Mouse (Mus musculus): Measurements from ENCODE around the gene Myh14. TPM values are rescaled to one million over a fixed set of nuclear protein-coding genes. Genes with fewer than 3 reads are reported as not detected.
"Not testable (repeated sequence)": the region's sequence is repeated elsewhere in the genome, so short reads cannot be mapped to it uniquely, and the experiment has no call there.

Gene Myh14
- 0.02 TPM in 1 of 2 replicates, not detected in the other for polyA plus RNA-seq (2012; ENCODE audit: insufficient read depth, low replicate concordance)

DNA sequence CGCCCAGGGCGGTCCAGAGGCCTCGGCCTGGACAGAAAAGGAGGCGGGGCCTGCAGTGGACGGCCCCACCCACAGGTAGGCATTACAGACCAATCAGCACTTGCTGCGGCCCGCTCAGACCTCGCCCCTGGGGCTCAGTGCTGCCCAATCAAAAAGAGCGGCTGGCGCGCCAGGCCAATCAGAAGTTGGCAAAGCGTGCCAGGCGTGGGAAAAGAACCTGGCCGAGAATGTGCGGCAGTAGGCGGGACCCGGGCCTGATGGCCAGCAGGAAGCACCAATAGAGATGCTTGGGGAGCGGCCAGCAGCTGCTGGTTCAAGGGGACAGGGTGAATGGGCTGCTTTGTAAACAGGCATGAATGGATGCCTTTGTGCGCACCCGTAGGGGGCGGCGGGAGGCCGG, at the start of gene Myh14:
Myh14 (minus strand) TSS at position 41 of the 400 bp plus-strand sequence.
- Histone ChIP-seq H3K4me1 (peaks cover 9% of the 10 kb centered on the region), H3K36me3 (replicated peaks; ENCODE audit: low read length) (no peaks in the 10 kb centered on the region), H3K27me3 (replicated peaks) (peaks cover 63% of the 10 kb centered on the region), H3K9me3 (peaks cover 31% of the 10 kb centered on the region), H3K4me3 (replicated peaks) (peak within 1 kb of the TSS; percentile 50)
- TF ChIP-seq FLI1 (IDR thresholded peaks at IDR 0.05; ENCODE audit: low read length) = no peak
- TF ChIP-seq GATA1 (IDR thresholded peaks at IDR 0.05; ENCODE audit: borderline replicate concordance, low read length) = no peak

GRCm38 (mm10) chr7:44709881-44710280, 39.2 kb upstream of the Myh14 start:
- no peak overlapping the region for H3K4me3 ChIP-seq (replicated peaks)
- peaks cover 46% of the 10 kb centered on the region for H3K9me3 ChIP-seq
- H3K36me3 ChIP-seq (replicated peaks; ENCODE audit: low read length) = no peaks in the 10 kb centered on the region
- H3K4me1 ChIP-seq = no peaks in the 10 kb centered on the region
- H3K27me3 ChIP-seq (replicated peaks) = peaks cover 17% of the 10 kb centered on the region
- no peak for TF ChIP-seq FLI1 (IDR thresholded peaks at IDR 0.05; ENCODE audit: low read length)
- TF ChIP-seq GATA1 (IDR thresholded peaks at IDR 0.05; ENCODE audit: borderline replicate concordance, low read length) = no peak

- Histone ChIP-seq H3K4me1 (no peaks in the 10 kb centered on the region), H3K4me3 (replicated peaks) (no peak within 1 kb of the TSS), H3K9me3 (peaks cover 45% of the 10 kb centered on the region), H3K27me3 (replicated peaks) (peaks cover 14% of the 10 kb centered on the region), H3K36me3 (replicated peaks; ENCODE audit: low read length) (no peaks in the 10 kb centered on the region)
- TF ChIP-seq GATA1 (IDR thresholded peaks at IDR 0.05; ENCODE audit: borderline replicate concordance, low read length) (no peak), FLI1 (IDR thresholded peaks at IDR 0.05; ENCODE audit: low read length) (no peak)
Measured at GRCm38 (mm10) chr7:44708574-44708973, 37.9 kb upstream of the Myh14 start, which contains the start of gene Izumo2. Izumo2 (plus strand) TSS chr7:44708742.

DNA sequence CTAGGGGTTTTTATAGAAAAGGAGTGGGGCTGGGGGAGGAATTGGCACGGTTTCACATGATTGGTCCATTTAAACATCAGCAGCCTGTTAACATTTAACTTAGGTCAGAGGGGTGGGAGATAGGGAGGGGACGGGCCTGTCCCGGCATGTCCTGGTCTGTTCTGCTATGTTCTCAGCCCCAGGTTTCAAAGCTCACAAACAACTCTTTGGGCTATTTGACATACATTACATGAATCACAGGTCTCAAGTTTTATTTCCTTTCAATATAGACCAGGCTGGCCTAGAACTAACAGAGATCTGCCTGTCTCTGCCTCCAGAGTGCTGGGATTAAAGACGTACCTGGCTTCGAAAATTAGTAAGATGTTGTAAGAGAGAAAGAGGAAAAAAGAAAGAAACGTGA, 37.5 kb upstream of the Myh14 start:
- H3K36me3 ChIP-seq (replicated peaks; ENCODE audit: low read length); H3K4me1 ChIP-seq; H3K4me3 ChIP-seq (replicated peaks): not testable (repeated sequence)
- peaks cover 42% of the 10 kb centered on the region for H3K9me3 ChIP-seq
- H3K27me3 ChIP-seq (replicated peaks) = peaks cover 14% of the 10 kb centered on the region

GRCm38 (mm10) chr7:44707169-44707675, 36.6 kb upstream of the Myh14 start:
- Histone ChIP-seq H3K36me3 (replicated peaks; ENCODE audit: low read length) (no peaks in the 10 kb centered on the region), H3K27me3 (replicated peaks) (peaks cover 11% of the 10 kb centered on the region), H3K4me3 (replicated peaks) (no peak overlapping the region), H3K4me1 (no peaks in the 10 kb centered on the region), H3K9me3 (peaks cover 42% of the 10 kb centered on the region)
- TF ChIP-seq GATA1 (IDR thresholded peaks at IDR 0.05; ENCODE audit: borderline replicate concordance, low read length) (no peak), FLI1 (IDR thresholded peaks at IDR 0.05; ENCODE audit: low read length) (no peak)

DNA sequence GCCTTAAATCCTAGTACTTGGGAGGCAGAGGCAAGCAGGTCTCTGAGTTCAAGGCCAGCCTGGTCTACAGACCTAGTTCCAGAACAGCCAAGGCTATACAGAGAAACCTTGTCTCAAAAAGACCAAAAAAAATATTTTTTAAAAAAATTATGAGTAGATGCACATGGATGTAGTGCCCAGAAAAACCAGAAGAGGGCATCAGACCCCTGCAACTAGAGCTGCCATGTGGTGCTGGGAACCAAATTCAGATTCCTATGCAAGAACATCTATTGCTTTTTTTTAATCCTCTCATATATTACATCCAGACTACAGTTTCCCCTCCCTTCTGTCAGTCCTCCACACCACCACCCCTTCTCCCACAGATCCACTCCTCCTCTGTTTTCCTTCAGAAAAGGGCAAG, 35.7 kb upstream of the Myh14 start:
- TF ChIP-seq FLI1 (IDR thresholded peaks at IDR 0.05; ENCODE audit: low read length) = no peak
- TF ChIP-seq GATA1 (IDR thresholded peaks at IDR 0.05; ENCODE audit: borderline replicate concordance, low read length) = no peak
- H3K9me3 ChIP-seq = peaks cover 42% of the 10 kb centered on the region
- no peak overlapping the region for H3K4me3 ChIP-seq (replicated peaks)
- peaks cover 14% of the 10 kb centered on the region for H3K27me3 ChIP-seq (replicated peaks)
- H3K4me1 ChIP-seq = peaks cover 4% of the 10 kb centered on the region
- H3K36me3 ChIP-seq (replicated peaks; ENCODE audit: low read length) = no peaks in the 10 kb centered on the region

GRCm38 (mm10) chr7:44705086-44705485, 34.4 kb upstream of the Myh14 start:
- no peaks in the 10 kb centered on the region for H3K36me3 ChIP-seq (replicated peaks; ENCODE audit: low read length)
- TF ChIP-seq GATA1 (IDR thresholded peaks at IDR 0.05; ENCODE audit: borderline replicate concordance, low read length) = no peak
- no peak for TF ChIP-seq FLI1 (IDR thresholded peaks at IDR 0.05; ENCODE audit: low read length)
- H3K27me3 ChIP-seq (replicated peaks) = peaks cover 19% of the 10 kb centered on the region
- peaks cover 11% of the 10 kb centered on the region for H3K4me1 ChIP-seq
- peaks cover 33% of the 10 kb centered on the region for H3K9me3 ChIP-seq
- no peak overlapping the region for H3K4me3 ChIP-seq (replicated peaks)

DNA sequence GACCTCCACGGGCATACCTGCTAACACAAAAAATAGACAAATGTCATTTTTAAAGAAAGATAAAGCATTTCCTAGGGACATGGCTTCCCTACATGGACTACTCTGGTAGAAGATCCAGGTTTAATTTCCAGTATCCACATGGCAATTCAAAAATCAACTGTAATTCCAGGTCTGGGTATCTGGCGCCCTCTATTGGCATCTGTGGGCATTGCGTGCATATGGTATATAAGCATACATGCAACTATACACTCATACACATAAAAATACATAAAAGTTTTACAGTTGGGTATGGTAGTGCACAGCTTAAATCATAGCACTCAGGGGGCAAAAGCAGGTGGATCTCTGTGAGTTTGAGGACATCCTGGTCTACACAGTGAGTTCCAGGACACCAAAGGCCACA, 33.7 kb upstream of the Myh14 start:
- H3K9me3 ChIP-seq = peaks cover 31% of the 10 kb centered on the region
- TF ChIP-seq GATA1 (IDR thresholded peaks at IDR 0.05; ENCODE audit: borderline replicate concordance, low read length) (no peak), FLI1 (IDR thresholded peaks at IDR 0.05; ENCODE audit: low read length) (no peak)
- peaks cover 11% of the 10 kb centered on the region for H3K4me1 ChIP-seq
- H3K4me3 ChIP-seq (replicated peaks) = no peak overlapping the region
- no peaks in the 10 kb centered on the region for H3K36me3 ChIP-seq (replicated peaks; ENCODE audit: low read length)
- H3K27me3 ChIP-seq (replicated peaks) = peaks cover 22% of the 10 kb centered on the region

- no peak for TF ChIP-seq FLI1 (IDR thresholded peaks at IDR 0.05; ENCODE audit: low read length)
- no peak for TF ChIP-seq GATA1 (IDR thresholded peaks at IDR 0.05; ENCODE audit: borderline replicate concordance, low read length)
- Histone ChIP-seq H3K27me3 (replicated peaks) (peaks cover 27% of the 10 kb centered on the region), H3K4me1 (peaks cover 16% of the 10 kb centered on the region), H3K36me3 (replicated peaks; ENCODE audit: low read length) (no peaks in the 10 kb centered on the region), H3K4me3 (replicated peaks) (no peak overlapping the region), H3K9me3 (peaks cover 23% of the 10 kb centered on the region)
Measured at GRCm38 (mm10) chr7:44702985-44703384, 32.3 kb upstream of the Myh14 start.

- peaks cover 18% of the 10 kb centered on the region for H3K9me3 ChIP-seq
- H3K4me1 ChIP-seq = peaks cover 26% of the 10 kb centered on the region
- no peak for TF ChIP-seq GATA1 (IDR thresholded peaks at IDR 0.05; ENCODE audit: borderline replicate concordance, low read length)
- no peak for TF ChIP-seq FLI1 (IDR thresholded peaks at IDR 0.05; ENCODE audit: low read length)
- H3K27me3 ChIP-seq (replicated peaks) = peaks cover 38% of the 10 kb centered on the region
- H3K4me3 ChIP-seq (replicated peaks) = no peak overlapping the region
- no peaks in the 10 kb centered on the region for H3K36me3 ChIP-seq (replicated peaks; ENCODE audit: low read length)
Measured at GRCm38 (mm10) chr7:44701921-44702320, 31.3 kb upstream of the Myh14 start.

- no peaks in the 10 kb centered on the region for H3K36me3 ChIP-seq (replicated peaks; ENCODE audit: low read length)
- H3K27me3 ChIP-seq (replicated peaks) = peaks cover 53% of the 10 kb centered on the region
- TF ChIP-seq GATA1 (IDR thresholded peaks at IDR 0.05; ENCODE audit: borderline replicate concordance, low read length) (no peak), FLI1 (IDR thresholded peaks at IDR 0.05; ENCODE audit: low read length) (no peak)
- H3K9me3 ChIP-seq = no peaks in the 10 kb centered on the region
- H3K4me3 ChIP-seq (replicated peaks) = peak overlapping the region; percentile 65
- H3K4me1 ChIP-seq = peaks cover 26% of the 10 kb centered on the region
Measured at GRCm38 (mm10) chr7:44697980-44698379, 27.3 kb upstream of the Myh14 start.

All from megakaryocyte, embryonic 14.5 days (primary cell).